Mouse (Mus musculus) adrenal gland, postnatal 25 days (tissue): ENCODE results near the gene Tkt. TPM values are rescaled to one million over a fixed set of nuclear protein-coding genes. Genes with fewer than 3 reads are reported as not detected.

Experiments
- DNase-seq: peaks from one replicate; pipeline ENCODE4 v3.0.0; 2021; ENCODE audit warnings: mixed read lengths
- total RNA-seq: library from RNA; stranded (reverse); gene quantifications from 2 replicates; pipeline ENCODE4 v1.2.3, GENCODE M21; 2021

Tkt gene
- total RNA-seq, 1 experiment from 2014 or later = 1,133 TPM

- no peak for DNase-seq
These were observed 37.2 kb downstream of the Tkt start for GRCm38 (mm10) chr14:30585323-30585722.

- no peak for DNase-seq
These were observed 38.8 kb downstream of the Tkt start for GRCm38 (mm10) chr14:30586780-30587461.

GRCm38 (mm10) chr14:30590041-30590645, 42.0 kb downstream of the Tkt start:
- DNase-seq = no peak

GRCm38 (mm10) chr14:30590918-30591317, 42.8 kb downstream of the Tkt start:
- no peak for DNase-seq

DNA sequence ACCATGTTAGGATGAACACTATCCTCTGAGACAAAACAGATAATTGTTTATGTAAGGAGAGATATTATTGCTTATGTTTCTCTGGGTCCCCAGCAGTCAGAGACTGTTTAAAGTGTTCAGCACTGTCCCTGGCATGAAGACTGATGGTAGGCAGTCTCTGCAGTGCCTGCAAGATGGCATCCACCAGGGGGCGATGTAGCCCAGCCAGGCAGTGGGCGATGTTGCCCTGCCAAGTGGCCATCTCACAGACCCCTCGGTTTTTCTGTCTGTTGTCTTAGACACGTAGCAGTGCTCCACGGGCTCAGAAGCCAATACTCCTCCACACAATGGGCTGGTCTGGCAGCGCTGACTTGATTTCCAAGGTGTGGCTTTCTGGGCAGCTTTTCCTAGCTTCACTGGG, 43.3 kb downstream of the Tkt start:
- DNase-seq = peak; percentile 89

GRCm38 (mm10) chr14:30593279-30594091, 45.3 kb downstream of the Tkt start:
- peak; percentile 69 for DNase-seq

- peak; percentile 52 for DNase-seq
These were observed 46.0 kb downstream of the Tkt start for GRCm38 (mm10) chr14:30594092-30594695.

- DNase-seq = peak; percentile 77
These were observed 47.6 kb downstream of the Tkt start for GRCm38 (mm10) chr14:30595576-30596313.

GRCm38 (mm10) chr14:30596407-30596806, 48.2 kb downstream of the Tkt start:
- no peak for DNase-seq

- DNase-seq = no peak
These were observed 49.0 kb downstream of the Tkt start for GRCm38 (mm10) chr14:30597142-30597541.

DNA sequence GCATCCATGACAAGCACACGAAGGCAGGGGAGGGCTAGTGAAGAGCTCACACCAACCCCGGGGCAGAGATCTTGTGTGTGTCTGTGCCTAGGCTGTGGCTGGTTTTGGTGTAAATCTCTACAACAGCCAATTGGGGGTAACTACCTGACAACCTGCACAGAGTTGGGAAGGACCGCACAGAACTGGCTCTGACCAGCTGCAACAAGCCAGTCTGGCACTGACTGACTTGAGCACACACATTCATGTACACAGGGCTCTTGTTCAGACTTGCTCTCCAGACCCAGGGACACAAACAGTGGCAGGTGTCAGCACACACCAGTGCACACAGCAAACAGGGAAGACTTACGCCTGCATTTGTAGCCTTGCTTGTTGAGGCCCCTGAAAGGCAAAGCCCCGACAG, 58.7 kb downstream of the Tkt start:
- no peak for DNase-seq

- DNase-seq = no peak
These were observed 59.5 kb downstream of the Tkt start for GRCm38 (mm10) chr14:30607696-30608095.

- no peak for DNase-seq
These were observed 60.0 kb downstream of the Tkt start for GRCm38 (mm10) chr14:30608176-30608575.

DNA sequence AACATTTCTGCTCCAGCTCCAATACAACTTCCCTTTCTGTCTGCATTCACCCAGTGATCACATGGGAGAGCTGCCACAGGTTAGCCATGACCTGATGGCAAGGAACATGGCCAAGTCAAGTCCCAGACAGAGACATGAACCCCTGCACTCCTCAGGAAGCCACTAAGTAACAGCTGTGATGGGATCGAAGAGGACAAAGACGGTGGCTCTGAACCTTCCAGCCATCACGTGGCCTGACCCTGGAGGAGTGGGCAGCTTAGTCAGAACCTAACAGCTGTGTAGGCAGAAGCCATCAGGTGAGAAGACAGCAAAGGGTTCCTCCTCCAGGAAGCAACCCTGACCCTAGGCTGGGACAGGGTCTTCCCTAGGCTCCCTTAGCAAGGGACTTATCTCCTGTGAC, 61.3 kb downstream of the Tkt start:
- no peak for DNase-seq

DNA sequence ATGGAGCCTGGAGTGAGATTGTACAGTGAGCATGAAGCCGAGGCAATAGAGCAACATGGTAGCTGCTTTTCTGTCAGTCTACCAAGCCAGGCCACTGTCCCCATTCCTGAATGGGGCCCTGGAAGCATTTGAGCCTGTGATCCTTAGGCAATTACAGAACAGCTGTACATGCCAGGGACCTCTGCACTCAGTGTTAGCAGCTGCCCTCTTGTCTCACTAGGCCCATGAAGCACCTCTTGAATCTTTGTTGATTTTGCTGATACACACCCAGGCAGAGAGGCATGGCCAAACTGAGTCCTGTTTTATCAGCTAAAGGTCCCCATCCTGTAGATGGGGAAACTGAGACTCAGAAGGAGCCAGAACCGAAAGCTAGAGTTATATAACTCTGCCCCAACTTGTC, 62.1 kb downstream of the Tkt start:
- DNase-seq = no peak

DNA sequence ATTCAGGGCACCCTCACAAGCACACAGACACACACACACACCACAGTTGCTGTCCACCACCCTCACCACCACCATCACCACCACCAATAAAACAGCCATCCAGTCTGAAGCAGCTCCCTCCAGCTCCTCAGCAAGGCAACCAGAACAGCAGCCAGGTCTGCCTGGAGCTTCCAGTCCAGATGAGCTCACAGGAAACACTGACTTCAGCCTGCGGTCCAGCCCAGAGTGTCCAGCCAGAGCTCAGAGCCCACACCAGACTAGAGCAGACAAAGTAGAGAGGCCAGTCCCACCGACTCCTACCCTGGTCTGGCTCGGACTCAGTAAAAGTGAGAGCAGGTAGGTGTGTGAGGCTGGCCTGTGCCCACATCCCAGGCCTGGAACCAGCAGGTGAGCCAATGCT, 62.8 kb downstream of the Tkt start:
- no peak for DNase-seq

- DNase-seq = peak; percentile 90
These were observed 64.4 kb downstream of the Tkt start for GRCm38 (mm10) chr14:30612523-30612922.

- no peak for DNase-seq
These were observed 65.0 kb downstream of the Tkt start for GRCm38 (mm10) chr14:30612962-30613715.

DNA sequence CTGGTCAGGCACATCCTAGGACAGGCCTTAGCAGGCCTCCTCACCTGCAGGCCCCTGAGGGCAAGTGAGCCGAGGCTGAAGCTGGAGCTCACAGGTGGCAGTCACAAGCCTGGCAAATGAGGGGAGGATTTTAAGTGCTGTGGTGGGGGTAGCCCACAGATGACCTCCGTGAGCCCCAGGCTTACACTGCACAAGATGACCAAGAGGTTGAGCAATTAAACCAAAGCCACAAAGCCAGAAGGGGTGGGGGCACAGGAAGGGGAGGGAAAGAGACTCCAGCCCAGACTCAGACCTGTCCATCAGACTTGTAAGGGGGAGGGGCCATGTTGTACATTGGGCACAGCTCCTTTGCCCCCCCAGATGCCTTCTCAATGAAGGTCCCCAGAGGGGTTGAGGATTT, 68.6 kb downstream of the Tkt start:
- DNase-seq = no peak

DNA sequence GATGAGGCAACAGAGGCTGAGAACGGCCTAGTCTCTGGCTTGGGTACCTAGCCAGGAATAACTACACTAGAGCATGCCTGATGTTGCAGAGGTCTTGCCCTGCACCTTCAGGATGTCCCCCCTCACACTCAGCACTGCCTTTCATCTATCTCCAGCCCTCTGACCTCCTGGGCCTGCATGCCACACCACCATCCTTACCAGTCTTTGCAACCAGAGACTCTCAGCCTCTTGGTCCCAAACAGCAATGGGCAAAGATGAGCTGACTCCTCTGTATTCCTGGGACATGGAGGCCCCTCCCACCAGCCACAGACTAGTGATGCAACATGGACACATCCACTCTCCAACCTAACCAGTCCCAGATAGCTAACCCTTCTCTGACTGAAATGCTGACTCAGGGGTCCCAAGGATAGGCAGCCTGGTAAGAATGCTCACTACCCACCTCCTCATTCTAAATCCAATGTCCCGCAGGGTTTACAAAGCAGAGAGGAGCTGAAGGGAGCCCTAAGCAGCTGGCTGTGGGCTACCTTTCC, 70.7 kb downstream of the Tkt start:
- DNase-seq = no peak

GRCm38 (mm10) chr14:30619982-30620578, 71.9 kb downstream of the Tkt start:
- DNase-seq = no peak
